Mouse (Mus musculus) CH12F3 (cell line): ENCODE results near the gene Lrfn2.

Experiments
- in situ Hi-C: fragments of 300-500 bp; cut with MboI; formaldehyde crosslinking; loops from 2 replicates; pipeline ENCODE4 v1.14.3; 2020; ENCODE audit warnings: low sequenced_read_pairs

Gene Lrfn2

GRCm38 (mm10) chr17:48931621-48932405 is at the start of gene Lrfn2:
TSS of gene Lrfn2 (plus strand) at chr17:48932379.
- in situ Hi-C loops: no loop called here

- in situ Hi-C loops: no loop called here
Measured at GRCm38 (mm10) chr17:48887472-48888385, 44.5 kb upstream of the Lrfn2 start.

GRCm38 (mm10) chr17:48905286-48906040 is 26.7 kb upstream of the Lrfn2 start:
- in situ Hi-C loops: no loop called here

GRCm38 (mm10) chr17:48913437-48913836 is 18.7 kb upstream of the Lrfn2 start:
- in situ Hi-C loops: no loop called here

- in situ Hi-C loops: no loop called here
Measured at GRCm38 (mm10) chr17:48917411-48917810, 14.8 kb upstream of the Lrfn2 start.

GRCm38 (mm10) chr17:48918458-48918857 is 13.7 kb upstream of the Lrfn2 start:
- in situ Hi-C loops: no loop called here

- in situ Hi-C loops: no loop called here
Measured at GRCm38 (mm10) chr17:48922905-48923304, 9.3 kb upstream of the Lrfn2 start.

GRCm38 (mm10) chr17:48925426-48925825 is 6.8 kb upstream of the Lrfn2 start:
- in situ Hi-C loops: no loop called here

- in situ Hi-C loops: no loop called here
Measured at GRCm38 (mm10) chr17:48930994-48931393, 1.2 kb upstream of the Lrfn2 start.

GRCm38 (mm10) chr17:48932406-48932906 is 277 bp downstream of the Lrfn2 start:
- in situ Hi-C loops: no loop called here

- in situ Hi-C loops: no loop called here
Measured at GRCm38 (mm10) chr17:48932916-48933315, 737 bp downstream of the Lrfn2 start.

- in situ Hi-C loops: no loop called here
Measured at GRCm38 (mm10) chr17:48935201-48935600, 3.0 kb downstream of the Lrfn2 start.

GRCm38 (mm10) chr17:48936445-48937141 is 4.4 kb downstream of the Lrfn2 start:
- in situ Hi-C loops: no loop called here

GRCm38 (mm10) chr17:48938711-48939220 is 6.6 kb downstream of the Lrfn2 start:
- in situ Hi-C loops: no loop called here

GRCm38 (mm10) chr17:48946315-48946714 is 14.1 kb downstream of the Lrfn2 start:
- in situ Hi-C loops: no loop called here

GRCm38 (mm10) chr17:48946765-48947164 is 14.6 kb downstream of the Lrfn2 start:
- in situ Hi-C loops: no loop called here

GRCm38 (mm10) chr17:48951250-48951649 is 19.1 kb downstream of the Lrfn2 start:
- in situ Hi-C loops: no loop called here

GRCm38 (mm10) chr17:48956033-48956631 is 24.0 kb downstream of the Lrfn2 start:
- in situ Hi-C loops: no loop called here

- in situ Hi-C loops: no loop called here
Measured at GRCm38 (mm10) chr17:48960161-48960698, 28.1 kb downstream of the Lrfn2 start.
